Mouse (Mus musculus): ENCODE measurements around the gene Tsga10. TPM values are rescaled to one million over a fixed set of nuclear protein-coding genes. Genes with fewer than 3 reads are reported as not detected.
A peak's percentile ranks its signal among the peaks of the same experiment; 100 is the strongest.

Tsga10 gene
- polyA plus RNA-seq (2012; rRNA removed) = 0.48 and 0.83 TPM in 2 replicates
- polyA plus RNA-seq (2014; fragmentation: Nextera tagmentation; extraction: Ambion mirVana) = 0.90 and 1.4 TPM in 2 replicates

DNA sequence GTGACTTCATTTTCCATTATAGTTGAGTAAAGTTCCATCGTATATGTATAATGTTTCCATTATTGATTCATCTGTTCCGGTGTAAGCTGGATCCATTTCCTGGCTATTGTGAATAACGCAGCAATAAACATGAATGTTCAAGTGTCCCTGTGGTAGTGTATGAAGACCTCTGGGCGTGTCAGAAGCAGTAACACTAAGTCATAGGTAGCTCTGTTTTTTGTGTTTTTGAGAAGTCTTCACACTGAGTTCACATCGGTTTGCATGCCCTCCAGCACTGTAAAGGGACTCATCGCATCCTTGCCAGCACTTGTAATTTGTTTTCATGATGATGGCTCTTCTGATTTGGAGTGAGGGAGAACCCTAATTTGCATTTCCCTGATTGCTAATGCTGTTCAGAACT is at the start of gene Tsga10:
Gene Tsga10, minus strand, starts transcription at position 144 of the 400 bp plus-strand sequence.
- Histone ChIP-seq H3K4me2 (ENCODE audit: low read depth) (peak within 1 kb of the TSS; percentile 98), H3K4me3 (ENCODE audit: insufficient read depth in 1 of 2, low read depth in 2 of 2, low read length in 2 of 2) (peak within 1 kb of the TSS; percentile 64 to 89), H3K36me3 (replicated peaks; ENCODE audit: control insufficient read depth, insufficient read depth, low read depth) (no peaks in the 10 kb centered on the region), H3K9ac (replicated peaks) (peak within 1 kb of the TSS; percentile 69), H3K9me3 (ENCODE audit: control insufficient read depth, low read length) (no peaks in the 10 kb centered on the region), H3K27me3 (ENCODE audit: control insufficient read depth, insufficient read depth, low read length) (no peaks in the 10 kb centered on the region), H3K4me1 (replicated peaks; ENCODE audit: control insufficient read depth in 2 of 2, insufficient read depth in 2 of 2, low read length in 1 of 2) (peaks cover 9 to 20% of the 10 kb centered on the region in 2 experiments), H3K27ac (peak within 1 kb of the TSS; percentile 68)
- DNase-seq (ENCODE audit: low read depth in 3 of 3, low spot score in 3 of 3) = no peak
- 78% methylated on average over 6 of the region's 6 CpGs for WGBS (ENCODE audit: insufficient replicate concordance)
- TF ChIP-seq EP300 (IDR thresholded peaks at IDR 0.05; ENCODE audit: low read depth) (no peak), CTCF (IDR thresholded peaks at IDR 0.05; ENCODE audit: low read depth) (no peak)
- no peak for ATAC-seq (ENCODE audit: insufficient read depth)

DNA sequence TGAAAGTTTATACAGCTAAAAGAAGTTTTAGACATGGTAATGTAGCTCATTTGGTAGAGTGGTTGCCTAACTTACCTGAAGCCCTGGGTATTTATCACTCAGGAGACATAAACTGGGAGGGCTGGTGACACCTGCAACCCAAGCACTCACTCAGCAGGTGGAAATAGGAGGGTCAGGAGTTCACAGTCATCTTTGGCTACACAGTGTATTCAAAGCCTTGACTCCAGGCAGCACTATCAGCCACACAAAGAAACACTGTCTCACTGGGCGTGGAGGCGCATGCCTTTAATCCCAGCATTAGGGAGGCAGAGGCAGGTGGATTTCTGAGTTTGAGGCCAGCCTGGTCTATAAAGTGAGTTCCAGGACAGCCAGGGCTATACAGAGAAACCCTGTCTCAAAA is 46.5 kb upstream of the Tsga10 start:
- H3K9ac ChIP-seq (replicated peaks) = no peak overlapping the region
- no peaks in the 10 kb centered on the region for H3K9me3 ChIP-seq (ENCODE audit: control insufficient read depth, low read length)
- no peaks in the 10 kb centered on the region for H3K4me1 ChIP-seq (replicated peaks; ENCODE audit: control insufficient read depth in 2 of 2, insufficient read depth in 2 of 2, low read length in 1 of 2)
- no peak for TF ChIP-seq EP300 (IDR thresholded peaks at IDR 0.05; ENCODE audit: low read depth)
- TF ChIP-seq CTCF (IDR thresholded peaks at IDR 0.05; ENCODE audit: low read depth) = no peak
- DNase-seq (ENCODE audit: low read depth in 3 of 3, low spot score in 3 of 3) = no peak
- H3K4me2 ChIP-seq (ENCODE audit: low read depth) = no peak overlapping the region
- ATAC-seq (ENCODE audit: insufficient read depth) = no peak
- H3K4me3 ChIP-seq (ENCODE audit: insufficient read depth in 1 of 2, low read depth in 2 of 2, low read length in 2 of 2) = no peak overlapping the region
- no peaks in the 10 kb centered on the region for H3K36me3 ChIP-seq (replicated peaks; ENCODE audit: control insufficient read depth, insufficient read depth, low read depth)
- WGBS (ENCODE audit: insufficient replicate concordance) = 74% methylated on average over 2 of the region's 2 CpGs
- H3K27me3 ChIP-seq (ENCODE audit: control insufficient read depth, insufficient read depth, low read length) = no peaks in the 10 kb centered on the region
- no peak overlapping the region for H3K27ac ChIP-seq

DNA sequence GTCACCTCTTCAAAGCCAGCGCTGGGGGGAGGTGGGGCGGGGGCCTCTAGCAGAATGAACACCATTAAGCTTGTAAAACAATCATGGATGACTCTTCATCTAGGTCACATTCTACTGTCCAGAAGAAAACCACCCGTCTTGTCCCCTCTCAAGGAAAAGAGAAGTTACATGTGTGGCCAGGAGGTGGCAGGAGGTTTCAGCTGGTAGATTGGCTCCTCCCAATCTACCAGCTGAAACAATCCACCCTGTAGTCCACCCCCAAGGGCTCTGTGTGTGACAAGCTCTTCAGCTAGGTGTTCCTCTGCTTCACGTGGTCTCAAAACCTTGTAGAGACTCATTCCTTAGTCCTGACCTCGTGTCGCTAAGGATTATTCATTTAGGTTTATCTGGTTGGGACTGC is 36.9 kb upstream of the Tsga10 start:
- Histone ChIP-seq H3K4me1 (replicated peaks; ENCODE audit: control insufficient read depth in 2 of 2, insufficient read depth in 2 of 2, low read length in 1 of 2) (0 out of 4 replicates have a peak, but pooled peaks cover 0 to 2% of the 10 kb centered on the region in 2 experiments), H3K4me2 (ENCODE audit: low read depth) (no peak overlapping the region), H3K36me3 (replicated peaks; ENCODE audit: control insufficient read depth, insufficient read depth, low read depth) (peaks cover 8% of the 10 kb centered on the region), H3K27ac (no peak overlapping the region), H3K9me3 (ENCODE audit: control insufficient read depth, low read length) (no peaks in the 10 kb centered on the region), H3K27me3 (ENCODE audit: control insufficient read depth, insufficient read depth, low read length) (no peaks in the 10 kb centered on the region), H3K9ac (replicated peaks) (no peak overlapping the region), H3K4me3 (ENCODE audit: insufficient read depth in 1 of 2, low read depth in 2 of 2, low read length in 2 of 2) (no peak overlapping the region)
- DNase-seq (ENCODE audit: low read depth in 3 of 3, low spot score in 3 of 3) (no peak), ATAC-seq (ENCODE audit: insufficient read depth) (no peak)
- WGBS (ENCODE audit: insufficient replicate concordance) = 26% methylated on average over 6 of the region's 6 CpGs
- TF ChIP-seq EP300 (IDR thresholded peaks at IDR 0.05; ENCODE audit: low read depth) = no peak
- TF ChIP-seq CTCF (IDR thresholded peaks at IDR 0.05; ENCODE audit: low read depth) = peak; percentile 40

DNA sequence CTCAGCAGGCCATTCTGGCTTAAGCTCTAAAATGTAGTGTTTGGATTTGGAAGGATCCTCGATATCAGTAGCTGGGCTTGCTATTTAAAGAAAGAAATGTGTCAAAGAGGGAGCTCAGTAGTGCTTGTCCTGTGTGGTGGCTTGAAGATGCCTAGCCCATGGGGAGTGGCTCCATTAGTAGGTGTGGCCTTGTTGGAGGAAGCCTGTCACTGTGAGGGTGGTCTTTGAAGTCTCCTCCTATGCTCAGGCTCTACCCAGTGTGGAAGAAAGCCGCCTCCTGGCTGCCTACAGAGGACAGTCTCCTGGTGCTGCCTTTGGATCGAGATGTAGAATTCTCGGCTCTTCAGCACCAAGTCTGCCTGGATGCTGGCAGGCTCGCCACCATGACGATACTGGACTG is 34.1 kb upstream of the Tsga10 start:
- H3K36me3 ChIP-seq (replicated peaks; ENCODE audit: control insufficient read depth, insufficient read depth, low read depth) = peaks cover 28% of the 10 kb centered on the region
- no peaks in the 10 kb centered on the region for H3K9me3 ChIP-seq (ENCODE audit: control insufficient read depth, low read length)
- H3K4me3 ChIP-seq (ENCODE audit: insufficient read depth in 1 of 2, low read depth in 2 of 2, low read length in 2 of 2) = no peak overlapping the region
- DNase-seq (ENCODE audit: low read depth in 3 of 3, low spot score in 3 of 3) (no peak), ATAC-seq (ENCODE audit: insufficient read depth) (no peak)
- H3K9ac ChIP-seq (replicated peaks) = no peak overlapping the region
- no peak overlapping the region for H3K27ac ChIP-seq
- H3K4me1 ChIP-seq (replicated peaks; ENCODE audit: control insufficient read depth in 2 of 2, insufficient read depth in 2 of 2, low read length in 1 of 2) = no peaks in the 10 kb centered on the region
- H3K4me2 ChIP-seq (ENCODE audit: low read depth) = no peak overlapping the region
- TF ChIP-seq EP300 (IDR thresholded peaks at IDR 0.05; ENCODE audit: low read depth) (no peak), CTCF (IDR thresholded peaks at IDR 0.05; ENCODE audit: low read depth) (no peak)
- 64% methylated on average over 6 of the region's 6 CpGs for WGBS (ENCODE audit: insufficient replicate concordance)
- no peaks in the 10 kb centered on the region for H3K27me3 ChIP-seq (ENCODE audit: control insufficient read depth, insufficient read depth, low read length)

DNA sequence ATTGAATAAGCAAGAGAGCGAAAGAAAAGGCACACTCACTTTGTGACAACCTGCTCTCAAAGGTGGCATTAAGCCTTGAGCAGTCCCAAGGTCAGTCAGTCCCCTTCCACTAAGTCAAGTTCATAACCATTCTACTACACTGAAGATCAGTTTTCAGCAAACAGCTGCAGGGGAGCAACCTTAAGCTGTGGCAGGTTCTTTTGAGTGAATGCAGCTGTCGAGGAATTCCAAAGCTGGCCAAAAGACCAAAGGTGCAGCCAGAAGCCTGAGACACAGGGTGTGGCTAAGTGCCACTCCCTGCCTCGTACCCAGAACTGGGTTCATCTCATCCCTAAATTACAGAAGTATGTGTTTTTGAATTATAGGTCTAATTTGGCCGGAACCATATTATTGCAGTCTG is 33.6 kb upstream of the Tsga10 start:
- H3K27me3 ChIP-seq (ENCODE audit: control insufficient read depth, insufficient read depth, low read length) = no peaks in the 10 kb centered on the region
- TF ChIP-seq EP300 (IDR thresholded peaks at IDR 0.05; ENCODE audit: low read depth) (no peak), CTCF (IDR thresholded peaks at IDR 0.05; ENCODE audit: low read depth) (no peak)

More for the DNA sequence above, 33.6 kb upstream of the Tsga10 start:
- Histone ChIP-seq H3K4me2 (ENCODE audit: low read depth) (no peak overlapping the region), H3K9me3 (ENCODE audit: control insufficient read depth, low read length) (no peaks in the 10 kb centered on the region), H3K4me3 (ENCODE audit: insufficient read depth in 1 of 2, low read depth in 2 of 2, low read length in 2 of 2) (no peak overlapping the region), H3K36me3 (replicated peaks; ENCODE audit: control insufficient read depth, insufficient read depth, low read depth) (peaks cover 32% of the 10 kb centered on the region), H3K9ac (replicated peaks) (no peak overlapping the region), H3K27ac (no peak overlapping the region), H3K4me1 (replicated peaks; ENCODE audit: control insufficient read depth in 2 of 2, insufficient read depth in 2 of 2, low read length in 1 of 2) (no peaks in the 10 kb centered on the region)
- DNase-seq (ENCODE audit: low read depth in 3 of 3, low spot score in 3 of 3) = no peak
- 74% methylated on average over 4 of the region's 4 CpGs for WGBS (ENCODE audit: insufficient replicate concordance)
- no peak for ATAC-seq (ENCODE audit: insufficient read depth)
